Mouse (Mus musculus): ENCODE measurements around the gene Prkn.

DNA sequence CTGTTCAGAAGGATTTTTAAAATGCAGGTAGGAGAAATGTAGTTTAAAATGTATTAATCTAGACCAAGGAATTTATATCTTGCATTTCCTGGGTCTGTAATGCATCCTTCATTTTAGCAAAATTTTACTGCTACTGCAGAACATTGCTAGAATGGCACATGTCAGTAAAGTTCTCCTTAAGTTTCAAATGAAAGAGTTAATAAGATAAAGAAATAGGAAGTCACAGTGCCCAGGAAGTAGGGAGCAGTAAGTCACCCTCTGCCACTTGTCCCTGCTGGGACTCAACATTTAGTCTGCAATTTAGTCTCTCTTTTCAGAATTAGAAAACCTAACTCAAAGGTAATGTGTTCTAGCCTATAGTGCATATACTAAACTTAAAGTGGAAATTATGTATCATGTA, 96.5 kb downstream of the Prkn start:
- no peak for TF ChIP-seq CTCF (IDR thresholded peaks at IDR 0.05; ENCODE audit: low read depth, low read length)
- TF ChIP-seq GATA1 (IDR thresholded peaks at IDR 0.05; ENCODE audit: borderline replicate concordance, low read length): no peak
- TF ChIP-seq POLR2AphosphoS5 (IDR thresholded peaks at IDR 0.05; ENCODE audit: insufficient replicate concordance, low read depth, low read length): no peak
- no peak for TF ChIP-seq TAL1 (conservative IDR thresholded peaks at IDR 0.05; ENCODE audit: low read depth, low read length)

All from G1E (cell line).